Mouse (Mus musculus) cerebellum, adult 11-12 months (tissue): ENCODE results near the gene Frrs1l.

Experiments
- DNase-seq: peaks from one replicate; pipeline ENCODE4 v3.0.0; 2022

The Frrs1l gene

GRCm38 (mm10) chr4:56990215-56990584, at the start of gene Frrs1l:
Gene Frrs1l, minus strand, starts transcription at chr4:56990391.
- peak; percentile 78 for DNase-seq

- DNase-seq = peak; percentile 86
Observed at GRCm38 (mm10) chr4:57039127-57040031, 49.2 kb upstream of the Frrs1l start.

- no peak for DNase-seq
Observed at GRCm38 (mm10) chr4:57037554-57037953, 47.4 kb upstream of the Frrs1l start.

- no peak for DNase-seq
Observed at GRCm38 (mm10) chr4:57034169-57034568, 44.0 kb upstream of the Frrs1l start.

- DNase-seq = no peak
Observed at GRCm38 (mm10) chr4:57031440-57031839, 41.2 kb upstream of the Frrs1l start.

- no peak for DNase-seq
Observed at GRCm38 (mm10) chr4:57027954-57028353, 37.8 kb upstream of the Frrs1l start.

GRCm38 (mm10) chr4:57023527-57023926, 33.3 kb upstream of the Frrs1l start:
- DNase-seq = no peak

- DNase-seq = no peak
Observed at GRCm38 (mm10) chr4:57021288-57021687, 31.1 kb upstream of the Frrs1l start.

- peak; percentile 65 for DNase-seq
Observed at GRCm38 (mm10) chr4:57017229-57017628, 27.0 kb upstream of the Frrs1l start.

- no peak for DNase-seq
Observed at GRCm38 (mm10) chr4:57016366-57017171, 26.4 kb upstream of the Frrs1l start.

GRCm38 (mm10) chr4:57015032-57015431, 24.8 kb upstream of the Frrs1l start:
- no peak for DNase-seq

GRCm38 (mm10) chr4:57011454-57012046, 21.4 kb upstream of the Frrs1l start:
- DNase-seq = no peak

GRCm38 (mm10) chr4:57010919-57011318, 20.7 kb upstream of the Frrs1l start:
- no peak for DNase-seq

- no peak for DNase-seq
Observed at GRCm38 (mm10) chr4:57010425-57010824, 20.2 kb upstream of the Frrs1l start.

GRCm38 (mm10) chr4:57007717-57008116, 17.5 kb upstream of the Frrs1l start:
- no peak for DNase-seq

- DNase-seq = peak; percentile 51
Observed at GRCm38 (mm10) chr4:57005011-57005410, 14.8 kb upstream of the Frrs1l start.

- DNase-seq = no peak
Observed at GRCm38 (mm10) chr4:57003886-57004285, 13.7 kb upstream of the Frrs1l start.

- DNase-seq = no peak
Observed at GRCm38 (mm10) chr4:57002751-57003150, 12.6 kb upstream of the Frrs1l start.

GRCm38 (mm10) chr4:57001437-57001836, 11.2 kb upstream of the Frrs1l start:
- DNase-seq = no peak

GRCm38 (mm10) chr4:56993331-56993730, 3.1 kb upstream of the Frrs1l start:
- no peak for DNase-seq

GRCm38 (mm10) chr4:56991951-56992350, 1.8 kb upstream of the Frrs1l start:
- no peak for DNase-seq

- peak; percentile 79 for DNase-seq
Observed at GRCm38 (mm10) chr4:56989431-56990214, 568 bp downstream of the Frrs1l start.
